9 mouse cellular contexts compared by ENCODE assay signal in genomic region chr14:78613569-78613968, GRCm38 (mm10).
DNase-seq lines count a peak whose midpoint lies in the region; ATAC-seq lines count a peak whose summit lies in the region.
"Had no signal": no experiment of that assay in that cellular context is flagged by ENCODE, and none has a peak within 500 bp of the region (broad histone marks: within the 10 kb centered on the region; RNA-seq: fewer than 3 reads in every experiment).

No protein-coding gene starts in this region.

- H3K9ac ChIP-seq in embryonic facial prominence, embryonic 14.5 days (ENCODE audit: low read depth, low read length): no peak overlapping the region

- no peak for ATAC-seq in embryonic facial prominence, embryonic 14.5 days (ENCODE audit: low read depth)

- no peak overlapping the region for H3K4me2 ChIP-seq in embryonic facial prominence, embryonic 14.5 days (ENCODE audit: low read depth, low read length)

- no peaks in the 10 kb centered on the region for H3K4me1 ChIP-seq in embryonic facial prominence, embryonic 14.5 days (ENCODE audit: control insufficient read depth, insufficient read depth, low read length)

- 79% methylated on average over 5 of the region's 5 CpGs for WGBS in embryonic facial prominence, embryonic 14.5 days

- no peak overlapping the region for H3K27ac ChIP-seq in embryonic facial prominence, embryonic 14.5 days (replicated peaks; ENCODE audit: low read depth, low read length)
- H3K27ac ChIP-seq: forebrain, embryonic 10.5 days had no signal

- no peaks in the 10 kb centered on the region for H3K27me3 ChIP-seq in embryonic facial prominence, embryonic 14.5 days (replicated peaks; ENCODE audit: control insufficient read depth, insufficient read depth, low read length)

- no peaks in the 10 kb centered on the region for H3K9me3 ChIP-seq in embryonic facial prominence, embryonic 14.5 days (ENCODE audit: control insufficient read depth, low read length)
- H3K9me3 ChIP-seq: forebrain, embryonic 10.5 days had no signal

- peaks cover 13% of the 10 kb centered on the region; the same call in 1 of the 2 replicates for H3K36me3 ChIP-seq in embryonic facial prominence, embryonic 14.5 days (ENCODE audit: control insufficient read depth, insufficient read depth, low read length)
- H3K36me3 ChIP-seq: forebrain, embryonic 10.5 days had no signal

- H3K4me3 ChIP-seq in embryonic facial prominence, embryonic 14.5 days (ENCODE audit: low read depth, low read length): no peak overlapping the region
- H3K4me3 ChIP-seq: forebrain, embryonic 10.5 days had no signal

- DNase-seq in heart, postnatal 4 days: peak; percentile 20
- no peak for DNase-seq in heart, adult 18-20 months
- DNase-seq in right cerebral cortex, adult 18-20 months: peak; percentile 39
- no peak for DNase-seq in right cerebral cortex, postnatal 25 days
- DNase-seq in embryonic facial prominence, embryonic 14.5 days (ENCODE audit: low spot score): peak; percentile 13
- peak; percentile 29 for DNase-seq in thymus, postnatal 25 days
- no peak for DNase-seq in gastrocnemius, adult 8-10 months (ENCODE audit: low spot score in 2 of 2)
- DNase-seq in frontal cortex, postnatal 10 days (ENCODE audit: low spot score in 2 of 2): no peak

Comparison
In these comparisons a context has a peak if more than half of its experiments do, and no peak if none do; other contexts are left out.
1. DNase-seq: peak in heart, postnatal 4 days (single experiment), right cerebral cortex, adult 18-20 months (single experiment), embryonic facial prominence, embryonic 14.5 days (single experiment) and thymus, postnatal 25 days (single experiment); none in heart, adult 18-20 months (0 of 2), right cerebral cortex, postnatal 25 days (single experiment), gastrocnemius, adult 8-10 months (0 of 2) and frontal cortex, postnatal 10 days (0 of 2).